Mouse (Mus musculus) neural tube, embryonic 13.5 days (tissue): ENCODE results near the gene Cpsf4. TPM values are rescaled to one million over a fixed set of nuclear protein-coding genes. Genes with fewer than 3 reads are reported as not detected.

Experiments
- ATAC-seq: fragments of 200-750 bp; cut with Nextera tagmentation; 2 replicates; pipeline ENCODE4 v1.8.0; 2017; ENCODE audit warnings: low read depth, mild to moderate bottlenecking, moderate TSS enrichment, moderate library complexity
- H3K27ac ChIP-seq: fragments of 300-500 bp; sonication (generic); replicated peaks from 2 replicates; pipeline ENCODE4 v1.5.1; 2015; ENCODE audit warnings: moderate library complexity, mild to moderate bottlenecking, inconsistent platforms
- H3K27me3 ChIP-seq: fragments of 300-500 bp; sonication (generic); 2 replicates; pipeline ENCODE4 v1.6.1; 2015; ENCODE audit warnings: mild to moderate bottlenecking, inconsistent platforms
- H3K36me3 ChIP-seq: fragments of 300-500 bp; sonication (generic); 2 replicates; pipeline ENCODE4 v1.6.1; 2015; ENCODE audit warnings: mild to moderate bottlenecking, inconsistent platforms
- H3K4me1 ChIP-seq: fragments of 300-500 bp; sonication (generic); replicated peaks from 2 replicates; pipeline ENCODE4 v1.6.1; 2015; ENCODE audit warnings: inconsistent platforms
- H3K4me2 ChIP-seq: fragments of 300-500 bp; sonication (generic); 2 replicates; pipeline ENCODE4 v1.6.1; 2015; ENCODE audit warnings: inconsistent platforms, mild to moderate bottlenecking, moderate library complexity
- H3K4me3 ChIP-seq: fragments of 300-500 bp; sonication (generic); 2 replicates; pipeline ENCODE4 v1.5.1; 2015; ENCODE audit warnings: mild to moderate bottlenecking, inconsistent platforms
- H3K9ac ChIP-seq: fragments of 300-500 bp; sonication (generic); 2 replicates; pipeline ENCODE4 v1.6.1; 2015; ENCODE audit warnings: moderate library complexity, mild to moderate bottlenecking, inconsistent platforms
- H3K9me3 ChIP-seq: fragments of 300-500 bp; sonication (generic); 2 replicates; pipeline ENCODE4 v1.6.1; 2016; ENCODE audit warnings: inconsistent platforms
- WGBS: fragments of 180-500 bp; shearing (Covaris S2); methylation state at CpG from one replicate; pipeline ENCODE4 v1.1.7; 2015; 5-methylcytosine and 5-hydroxymethylcytosine counted together
- polyA plus RNA-seq: library from polyadenylated mRNA; unstranded; fragments of >200 nt; fragmentation: Nextera tagmentation; extraction: Ambion mirVana; gene quantifications from 2 replicates; pipeline ENCODE4 v1.2.1, GENCODE M21; 2015

The Cpsf4 gene
- polyA plus RNA-seq, 1 experiment from 2014 or later: 47.7 TPM

GRCm38 (mm10) chr5:145139571-145140519, 27.2 kb upstream of the Cpsf4 start, which contains the start of the genes Pdap1 and Bud31:
TSS of gene Pdap1 (minus strand) at chr5:145140238.
TSS of gene Bud31 (plus strand) at chr5:145140362.
- under 1% methylated on average over 83 of the region's 84 CpGs for WGBS
- peak within 1 kb of the TSS; percentile 97 for H3K4me2 ChIP-seq
- H3K36me3 ChIP-seq: peaks cover 61% of the 10 kb centered on the region
- peak within 1 kb of the TSS; percentile 94 for H3K9ac ChIP-seq
- peak within 1 kb of the TSS; percentile 98 for H3K4me3 ChIP-seq
- H3K9me3 ChIP-seq: no peaks in the 10 kb centered on the region
- peak; percentile 93 for ATAC-seq
- peaks cover 35% of the 10 kb centered on the region for H3K4me1 ChIP-seq
- H3K27me3 ChIP-seq: no peaks in the 10 kb centered on the region
- peak within 1 kb of the TSS; percentile 89 for H3K27ac ChIP-seq

- Histone ChIP-seq H3K4me1 (peaks cover 35% of the 10 kb centered on the region), H3K4me3 (peak overlapping the region; percentile 98), H3K36me3 (peaks cover 61% of the 10 kb centered on the region), H3K9ac (peak overlapping the region; percentile 94), H3K9me3 (no peaks in the 10 kb centered on the region), H3K4me2 (peak overlapping the region; percentile 97), H3K27me3 (no peaks in the 10 kb centered on the region), H3K27ac (peak overlapping the region; percentile 89)
- peak; percentile 7; the same call in 1 of the 2 replicates for ATAC-seq
- WGBS: 1% methylated on average over 18 of the region's 18 CpGs
Measured at GRCm38 (mm10) chr5:145140611-145141010, 26.4 kb upstream of the Cpsf4 start.

GRCm38 (mm10) chr5:145147748-145148147, 19.3 kb upstream of the Cpsf4 start:
- Histone ChIP-seq H3K4me2 (no peak overlapping the region), H3K27me3 (no peaks in the 10 kb centered on the region), H3K4me3 (no peak overlapping the region), H3K9me3 (no peaks in the 10 kb centered on the region), H3K36me3 (peaks cover 100% of the 10 kb centered on the region), H3K27ac (no peak overlapping the region), H3K4me1 (no peaks in the 10 kb centered on the region), H3K9ac (no peak overlapping the region)
- 92% methylated on average over 5 of the region's 5 CpGs for WGBS
- ATAC-seq: no peak

GRCm38 (mm10) chr5:145149294-145149693, 17.7 kb upstream of the Cpsf4 start:
- H3K27me3 ChIP-seq: no peaks in the 10 kb centered on the region
- H3K4me3 ChIP-seq: no peak overlapping the region
- no peaks in the 10 kb centered on the region for H3K9me3 ChIP-seq
- H3K9ac ChIP-seq: no peak overlapping the region
- no peak for ATAC-seq
- H3K36me3 ChIP-seq: peaks cover 99% of the 10 kb centered on the region
- 87% methylated on average over 6 of the region's 6 CpGs for WGBS
- H3K4me2 ChIP-seq: no peak overlapping the region
- no peaks in the 10 kb centered on the region for H3K4me1 ChIP-seq
- no peak overlapping the region for H3K27ac ChIP-seq

- whole genome bisulfite sequencing: 96% methylated on average over 5 of the region's 5 CpGs
- Histone ChIP-seq H3K36me3 (peaks cover 93% of the 10 kb centered on the region), H3K27me3 (no peaks in the 10 kb centered on the region), H3K4me1 (no peaks in the 10 kb centered on the region), H3K27ac (no peak overlapping the region), H3K4me3 (no peak overlapping the region), H3K9ac (no peak overlapping the region), H3K4me2 (no peak overlapping the region), H3K9me3 (no peaks in the 10 kb centered on the region)
- no peak for ATAC-seq
Measured at GRCm38 (mm10) chr5:145152690-145153089, 14.3 kb upstream of the Cpsf4 start.

- Histone ChIP-seq H3K9me3 (no peaks in the 10 kb centered on the region), H3K4me3 (no peak overlapping the region), H3K4me1 (peaks cover 24% of the 10 kb centered on the region), H3K27me3 (no peaks in the 10 kb centered on the region), H3K4me2 (no peak overlapping the region), H3K36me3 (peaks cover 80% of the 10 kb centered on the region), H3K27ac (no peak overlapping the region), H3K9ac (no peak overlapping the region)
- 96% methylated on average over 14 of the region's 14 CpGs for WGBS
- no peak for ATAC-seq
Measured at GRCm38 (mm10) chr5:145161361-145161760, 5.7 kb upstream of the Cpsf4 start.

DNA sequence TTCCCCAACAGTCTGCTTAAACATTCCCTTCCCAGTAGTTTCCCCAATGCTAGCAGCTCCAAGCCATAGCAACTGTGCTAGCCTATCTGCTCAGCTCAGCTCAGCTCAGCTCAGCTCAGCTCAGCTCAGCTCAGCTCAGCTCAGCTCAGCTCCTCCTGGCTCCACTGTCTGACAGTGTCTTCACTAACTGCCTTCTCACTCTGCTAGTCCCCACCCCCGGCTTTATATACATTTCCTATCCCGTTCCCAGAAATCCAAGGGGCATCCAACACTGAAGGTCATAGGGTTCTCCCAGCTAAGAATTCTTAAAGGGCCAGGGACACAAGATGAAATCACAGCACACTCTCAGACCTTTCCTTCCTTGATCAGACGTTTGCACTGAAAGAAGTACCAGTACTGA, 2.3 kb upstream of the Cpsf4 start:
- WGBS: 73% methylated on average over 3 of the region's 3 CpGs
- H3K9ac ChIP-seq: no peak overlapping the region
- peaks cover 39% of the 10 kb centered on the region for H3K4me1 ChIP-seq
- no peak for ATAC-seq
- H3K27me3 ChIP-seq: no peaks in the 10 kb centered on the region
- H3K4me3 ChIP-seq: no peak overlapping the region
- peaks cover 52% of the 10 kb centered on the region for H3K36me3 ChIP-seq
- H3K27ac ChIP-seq: no peak overlapping the region
- H3K9me3 ChIP-seq: no peaks in the 10 kb centered on the region
- H3K4me2 ChIP-seq: no peak overlapping the region

DNA sequence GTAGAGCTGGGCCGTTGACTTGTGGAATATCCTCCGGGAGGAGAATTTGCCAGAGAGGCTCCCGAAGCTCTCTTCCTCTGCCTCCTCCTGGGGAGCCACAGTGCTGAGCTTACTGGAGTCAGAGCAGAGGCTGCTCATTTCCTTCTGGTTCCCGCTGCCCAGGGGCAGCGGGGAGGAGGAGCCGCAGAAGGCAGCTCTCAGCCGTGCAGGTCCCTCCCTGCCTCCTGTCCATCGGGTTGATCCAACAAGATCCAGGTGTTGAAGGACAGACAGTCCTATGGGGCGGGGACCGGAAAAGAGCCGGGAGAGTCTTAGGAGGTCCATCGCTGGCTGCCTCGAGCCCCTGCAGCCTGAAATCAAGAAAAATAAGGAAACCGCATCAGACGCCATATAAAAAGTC, 1.8 kb upstream of the Cpsf4 start:
- 91% methylated on average over 15 of the region's 15 CpGs for WGBS
- Histone ChIP-seq H3K36me3 (peaks cover 50% of the 10 kb centered on the region), H3K9ac (no peak overlapping the region), H3K4me1 (peaks cover 39% of the 10 kb centered on the region), H3K4me3 (no peak overlapping the region), H3K4me2 (no peak overlapping the region), H3K9me3 (no peaks in the 10 kb centered on the region), H3K27ac (no peak overlapping the region), H3K27me3 (no peaks in the 10 kb centered on the region)
- no peak for ATAC-seq

DNA sequence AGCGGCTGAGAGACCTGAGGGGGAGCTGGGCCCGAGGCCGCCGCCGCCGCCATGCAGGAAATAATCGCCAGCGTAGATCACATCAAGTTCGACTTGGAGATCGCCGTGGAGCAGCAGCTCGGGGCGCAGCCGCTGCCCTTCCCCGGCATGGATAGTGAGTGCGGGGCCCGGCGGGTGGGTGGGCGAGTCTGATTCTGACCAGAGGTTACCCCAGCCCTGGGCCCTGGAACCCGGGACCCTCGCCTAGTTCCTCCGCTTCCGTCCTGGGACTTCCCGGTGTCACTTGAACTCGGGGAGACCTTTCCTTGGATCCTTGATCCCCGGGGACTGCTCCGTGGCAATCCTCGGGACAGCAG, 271 bp downstream of the Cpsf4 start:
- Histone ChIP-seq H3K36me3 (peaks cover 51% of the 10 kb centered on the region), H3K27me3 (no peaks in the 10 kb centered on the region), H3K4me2 (peak overlapping the region; percentile 96), H3K27ac (peak overlapping the region; percentile 83), H3K9ac (peak overlapping the region; percentile 92), H3K4me1 (peaks cover 39% of the 10 kb centered on the region), H3K4me3 (peak overlapping the region; percentile 95), H3K9me3 (no peaks in the 10 kb centered on the region)
- ATAC-seq: peak; percentile 64
- under 1% methylated on average over 28 of the region's 28 CpGs for WGBS

DNA sequence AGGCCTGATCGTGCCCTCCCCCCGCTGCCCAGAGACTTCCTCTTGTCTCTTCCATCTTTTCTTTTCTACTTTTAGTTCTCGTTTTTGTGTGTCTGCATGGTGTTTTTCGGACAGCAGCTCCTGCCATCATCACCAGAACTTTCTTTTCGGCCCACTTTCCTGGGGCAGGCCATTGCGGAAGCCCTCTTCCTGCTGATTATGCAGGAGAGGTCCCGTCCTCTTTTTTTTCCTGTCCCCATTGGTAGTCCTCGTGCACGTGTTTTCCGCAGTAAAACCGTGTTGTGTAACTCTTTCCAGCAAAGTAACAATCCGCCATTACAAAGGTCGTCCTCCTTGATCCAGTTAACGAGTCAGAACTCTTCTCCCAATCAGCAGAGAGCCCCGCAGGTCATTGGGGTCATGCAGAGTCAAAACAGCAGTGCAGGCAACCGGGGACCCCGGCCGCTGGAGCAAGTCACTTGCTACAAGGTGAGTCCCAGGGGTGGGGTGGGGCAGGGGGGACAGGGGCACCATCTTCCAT, 11.5 kb downstream of the Cpsf4 start:
- peaks cover 99% of the 10 kb centered on the region for H3K36me3 ChIP-seq
- WGBS: 89% methylated on average over 18 of the region's 18 CpGs
- no peak for ATAC-seq
- H3K9ac ChIP-seq: no peak overlapping the region
- no peaks in the 10 kb centered on the region for H3K9me3 ChIP-seq
- H3K27me3 ChIP-seq: no peaks in the 10 kb centered on the region
- no peak overlapping the region for H3K27ac ChIP-seq
- no peak overlapping the region for H3K4me3 ChIP-seq
- H3K4me2 ChIP-seq: no peak overlapping the region
- H3K4me1 ChIP-seq: no peaks in the 10 kb centered on the region

- 89% methylated on average over 2 of the region's 2 CpGs for WGBS
- H3K4me1 ChIP-seq: peaks cover 10% of the 10 kb centered on the region
- H3K27me3 ChIP-seq: no peaks in the 10 kb centered on the region
- H3K27ac ChIP-seq: no peak overlapping the region
- no peaks in the 10 kb centered on the region for H3K9me3 ChIP-seq
- H3K4me3 ChIP-seq: no peak overlapping the region
- ATAC-seq: no peak
- H3K9ac ChIP-seq: no peak overlapping the region
- H3K4me2 ChIP-seq: no peak overlapping the region
- H3K36me3 ChIP-seq: peaks cover 80% of the 10 kb centered on the region
Measured at GRCm38 (mm10) chr5:145185244-145185643, 18.2 kb downstream of the Cpsf4 start.

- H3K27ac ChIP-seq: no peak overlapping the region
- no peak for ATAC-seq
Measured at GRCm38 (mm10) chr5:145189416-145189815, 22.4 kb downstream of the Cpsf4 start.

More at GRCm38 (mm10) chr5:145189416-145189815, 22.4 kb downstream of the Cpsf4 start:
- peaks cover 49% of the 10 kb centered on the region for H3K36me3 ChIP-seq
- H3K4me1 ChIP-seq: peaks cover 22% of the 10 kb centered on the region
- no peak overlapping the region for H3K4me3 ChIP-seq
- 93% methylated on average over 6 of the region's 6 CpGs for WGBS
- H3K4me2 ChIP-seq: peak overlapping the region; percentile 68
- H3K9me3 ChIP-seq: no peaks in the 10 kb centered on the region
- H3K27me3 ChIP-seq: no peaks in the 10 kb centered on the region
- no peak overlapping the region for H3K9ac ChIP-seq
